ENCODE assay signal across 21 mouse cellular contexts in the genomic region with DNA sequence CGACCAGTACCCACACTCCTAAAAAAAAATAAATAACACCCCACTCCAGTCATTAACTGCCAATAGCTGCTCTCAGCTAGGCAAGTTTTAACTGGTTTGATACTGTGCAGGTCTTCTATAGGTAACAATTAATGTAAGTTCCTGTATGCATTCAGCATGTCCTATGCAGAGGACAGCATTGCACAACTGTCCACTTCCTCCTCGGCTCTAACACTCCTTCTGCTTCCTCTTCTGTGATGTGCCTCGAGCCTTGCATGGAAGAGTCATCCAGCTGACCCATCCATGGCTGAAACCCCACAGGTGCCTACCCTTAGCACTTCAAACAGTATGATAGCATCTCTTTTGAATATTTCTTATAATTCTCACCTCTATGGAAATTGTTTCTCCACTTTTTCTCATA.
DNase-seq lines count a peak whose midpoint lies in the region; ATAC-seq and TF ChIP-seq lines count a peak whose summit lies in the region.
"Had no signal": no experiment of that assay in that cellular context is flagged by ENCODE, and none has a peak within 500 bp of the region (broad histone marks: within the 10 kb centered on the region; RNA-seq: fewer than 3 reads in every experiment).

No protein-coding gene starts in this region.

- peak; percentile 90 for DNase-seq in heart, adult 11 months
- DNase-seq in heart, adult 9 months (ENCODE audit: low spot score in 2 of 2): no peak
- DNase-seq in lung, postnatal 36 days: peak; percentile 21
- no peak for DNase-seq in lung, postnatal 25 days (ENCODE audit: low spot score)
- DNase-seq in ovary, postnatal 14 days (ENCODE audit: low spot score): no peak
- no peak for DNase-seq in B cell, adult 2 months
- DNase-seq in gastrocnemius, adult 2 months: no peak
- DNase-seq: adrenal gland, adult 2 months; adrenal gland, postnatal 25 days; cerebellum, adult 11-12 months; cerebellum, adult 9-10 months; cerebellum, postnatal 25 days; gastrocnemius, postnatal 25 days; heart, postnatal 14 days had no signal

- intact Hi-C loops in gastrocnemius, adult 2 months (cut with DNase I): no loop called here

- TF ChIP-seq CTCF in gastrocnemius, adult 2 months (IDR thresholded peaks at IDR 0.05): no peak

- no peak overlapping the region for H3K27ac ChIP-seq in gastrocnemius, adult 2 months
- H3K27ac ChIP-seq: embryonic facial prominence, embryonic 13.5 days; forebrain, embryonic 12.5 days; heart, embryonic 15.5 days; hindbrain, embryonic 10.5 days; hindbrain, embryonic 14.5 days had no signal

- H3K4me3 ChIP-seq in gastrocnemius, adult 2 months: no peak overlapping the region
- H3K4me3 ChIP-seq: embryonic facial prominence, embryonic 13.5 days; forebrain, embryonic 12.5 days; heart, embryonic 15.5 days; hindbrain, embryonic 10.5 days had no signal

- peak; percentile 86 for ATAC-seq in granulocyte monocyte progenitor cell, adult 5-6 weeks (replicated peaks; ENCODE audit: poor library complexity, severe bottlenecking)
- ATAC-seq: forebrain, embryonic 16.5 days had no signal

Comparison
In these comparisons a context has a peak if more than half of its experiments do, and no peak if none do; other contexts are left out.
1. DNase-seq: peak in heart, adult 11 months (single experiment) and lung, postnatal 36 days (single experiment); none in heart, adult 9 months (0 of 2), lung, postnatal 25 days (single experiment), ovary, postnatal 14 days (single experiment), B cell, adult 2 months (0 of 2) and gastrocnemius, adult 2 months (single experiment).